Mouse (Mus musculus) neural tube, embryonic 13.5 days (tissue): ENCODE data around the gene Sorcs2. TPM values are rescaled to one million over a fixed set of nuclear protein-coding genes. Genes with fewer than 3 reads are reported as not detected.

Source experiments
- ATAC-seq: fragments of 200-750 bp; cut with Nextera tagmentation; 2 replicates; pipeline ENCODE4 v1.8.0; 2017; ENCODE audit warnings: low read depth, mild to moderate bottlenecking, moderate TSS enrichment, moderate library complexity
- H3K27ac ChIP-seq: fragments of 300-500 bp; sonication (generic); replicated peaks from 2 replicates; pipeline ENCODE4 v1.5.1; 2015; ENCODE audit warnings: moderate library complexity, mild to moderate bottlenecking, inconsistent platforms
- H3K27me3 ChIP-seq: fragments of 300-500 bp; sonication (generic); 2 replicates; pipeline ENCODE4 v1.6.1; 2015; ENCODE audit warnings: mild to moderate bottlenecking, inconsistent platforms
- H3K36me3 ChIP-seq: fragments of 300-500 bp; sonication (generic); 2 replicates; pipeline ENCODE4 v1.6.1; 2015; ENCODE audit warnings: mild to moderate bottlenecking, inconsistent platforms
- H3K4me1 ChIP-seq: fragments of 300-500 bp; sonication (generic); replicated peaks from 2 replicates; pipeline ENCODE4 v1.6.1; 2015; ENCODE audit warnings: inconsistent platforms
- H3K4me2 ChIP-seq: fragments of 300-500 bp; sonication (generic); 2 replicates; pipeline ENCODE4 v1.6.1; 2015; ENCODE audit warnings: inconsistent platforms, mild to moderate bottlenecking, moderate library complexity
- H3K4me3 ChIP-seq: fragments of 300-500 bp; sonication (generic); 2 replicates; pipeline ENCODE4 v1.5.1; 2015; ENCODE audit warnings: mild to moderate bottlenecking, inconsistent platforms
- H3K9ac ChIP-seq: fragments of 300-500 bp; sonication (generic); 2 replicates; pipeline ENCODE4 v1.6.1; 2015; ENCODE audit warnings: moderate library complexity, mild to moderate bottlenecking, inconsistent platforms
- H3K9me3 ChIP-seq: fragments of 300-500 bp; sonication (generic); 2 replicates; pipeline ENCODE4 v1.6.1; 2016; ENCODE audit warnings: inconsistent platforms
- WGBS: fragments of 180-500 bp; shearing (Covaris S2); methylation state at CpG from one replicate; pipeline ENCODE4 v1.1.7; 2015; 5-methylcytosine and 5-hydroxymethylcytosine counted together
- polyA plus RNA-seq: library from polyadenylated mRNA; unstranded; fragments of >200 nt; fragmentation: Nextera tagmentation; extraction: Ambion mirVana; gene quantifications from 2 replicates; pipeline ENCODE4 v1.2.1, GENCODE M21; 2015

Gene Sorcs2
- polyA plus RNA-seq, 1 experiment from 2014 or later: 11.4 TPM

- H3K27me3 ChIP-seq: no peaks in the 10 kb centered on the region
- no peak for ATAC-seq
- WGBS: 58% methylated on average over 7 of the region's 7 CpGs
- no peak overlapping the region for H3K4me3 ChIP-seq
- no peak overlapping the region for H3K4me2 ChIP-seq
- no peak overlapping the region for H3K27ac ChIP-seq
- H3K4me1 ChIP-seq: peaks cover 24% of the 10 kb centered on the region
- H3K36me3 ChIP-seq: no peaks in the 10 kb centered on the region
- H3K9ac ChIP-seq: no peak overlapping the region
- no peaks in the 10 kb centered on the region for H3K9me3 ChIP-seq
Measured at GRCm38 (mm10) chr5:36178215-36178614, 219.7 kb downstream of the Sorcs2 start.

GRCm38 (mm10) chr5:36176873-36177272 lies 221.1 kb downstream of the Sorcs2 start:
- H3K9me3 ChIP-seq: no peaks in the 10 kb centered on the region
- peaks cover 11% of the 10 kb centered on the region; the same call in 1 of the 2 replicates for H3K27me3 ChIP-seq
- peaks cover 18% of the 10 kb centered on the region for H3K4me1 ChIP-seq
- WGBS: 96% methylated on average over 4 of the region's 4 CpGs
- H3K9ac ChIP-seq: no peak overlapping the region
- H3K4me2 ChIP-seq: no peak overlapping the region
- no peaks in the 10 kb centered on the region for H3K36me3 ChIP-seq
- ATAC-seq: no peak
- H3K27ac ChIP-seq: no peak overlapping the region
- no peak overlapping the region for H3K4me3 ChIP-seq

- H3K4me1 ChIP-seq: peaks cover 22% of the 10 kb centered on the region
- no peaks in the 10 kb centered on the region for H3K36me3 ChIP-seq
- 92% methylated on average over 11 of the region's 11 CpGs for WGBS
- H3K27ac ChIP-seq: no peak overlapping the region
- H3K9ac ChIP-seq: no peak overlapping the region
- H3K27me3 ChIP-seq: peaks cover 12% of the 10 kb centered on the region; the same call in 1 of the 2 replicates
- no peak overlapping the region for H3K4me2 ChIP-seq
- no peaks in the 10 kb centered on the region for H3K9me3 ChIP-seq
- H3K4me3 ChIP-seq: no peak overlapping the region
- ATAC-seq: no peak
Measured at GRCm38 (mm10) chr5:36176409-36176808, 221.5 kb downstream of the Sorcs2 start.

GRCm38 (mm10) chr5:36174569-36175115 lies 223.3 kb downstream of the Sorcs2 start:
- no peak overlapping the region for H3K4me3 ChIP-seq
- peaks cover 12% of the 10 kb centered on the region; the same call in 1 of the 2 replicates for H3K27me3 ChIP-seq
- H3K4me2 ChIP-seq: no peak overlapping the region
- H3K4me1 ChIP-seq: peaks cover 30% of the 10 kb centered on the region
- WGBS: 4% methylated on average over 9 of the region's 9 CpGs
- H3K9ac ChIP-seq: no peak overlapping the region
- ATAC-seq: peak; percentile 86
- no peaks in the 10 kb centered on the region for H3K36me3 ChIP-seq
- peak overlapping the region; percentile 74 for H3K27ac ChIP-seq
- H3K9me3 ChIP-seq: no peaks in the 10 kb centered on the region

- Histone ChIP-seq H3K36me3 (no peaks in the 10 kb centered on the region), H3K27ac (peak overlapping the region; percentile 62), H3K9me3 (no peaks in the 10 kb centered on the region), H3K9ac (no peak overlapping the region), H3K4me3 (no peak overlapping the region), H3K4me1 (peaks cover 52% of the 10 kb centered on the region), H3K4me2 (no peak overlapping the region), H3K27me3 (peaks cover 12% of the 10 kb centered on the region; the same call in 1 of the 2 replicates)
- 28% methylated on average over 14 of the region's 14 CpGs for WGBS
- peak; percentile 52; the same call in 1 of the 2 replicates for ATAC-seq
Measured at GRCm38 (mm10) chr5:36168963-36169650, 228.8 kb downstream of the Sorcs2 start.

GRCm38 (mm10) chr5:36166346-36167013 lies 231.5 kb downstream of the Sorcs2 start:
- H3K4me2 ChIP-seq: no peak overlapping the region
- no peaks in the 10 kb centered on the region for H3K9me3 ChIP-seq
- 0 out of 2 replicates have a peak, but pooled peaks have one; percentile 20 for ATAC-seq
- no peak overlapping the region for H3K9ac ChIP-seq
- no peaks in the 10 kb centered on the region for H3K36me3 ChIP-seq
- H3K4me1 ChIP-seq: peaks cover 49% of the 10 kb centered on the region
- H3K27ac ChIP-seq: 0 out of 2 replicates have a peak overlapping the region, but pooled peaks have one; percentile 15
- H3K4me3 ChIP-seq: no peak overlapping the region
- 76% methylated on average over 6 of the region's 6 CpGs for WGBS
- H3K27me3 ChIP-seq: no peaks in the 10 kb centered on the region

- Histone ChIP-seq H3K9ac (no peak overlapping the region), H3K4me2 (no peak overlapping the region), H3K36me3 (no peaks in the 10 kb centered on the region), H3K4me3 (no peak overlapping the region), H3K27ac (no peak overlapping the region; the same call in 1 of the 2 replicates), H3K4me1 (peaks cover 46% of the 10 kb centered on the region), H3K9me3 (no peaks in the 10 kb centered on the region), H3K27me3 (no peaks in the 10 kb centered on the region)
- no peak for ATAC-seq
- 82% methylated on average over 21 of the region's 21 CpGs for WGBS
Measured at GRCm38 (mm10) chr5:36165424-36166302, 232.3 kb downstream of the Sorcs2 start.

- 33% methylated on average over 8 of the region's 8 CpGs for WGBS
- no peak for ATAC-seq
- Histone ChIP-seq H3K9me3 (no peaks in the 10 kb centered on the region), H3K9ac (peak overlapping the region; percentile 31; the same call in 1 of the 2 replicates), H3K4me3 (no peak overlapping the region), H3K4me1 (peaks cover 32% of the 10 kb centered on the region), H3K27me3 (peaks cover 14% of the 10 kb centered on the region; the same call in 1 of the 2 replicates), H3K4me2 (no peak overlapping the region), H3K36me3 (no peaks in the 10 kb centered on the region), H3K27ac (peak overlapping the region; percentile 38)
Measured at GRCm38 (mm10) chr5:36154879-36155485, 243.0 kb downstream of the Sorcs2 start.

GRCm38 (mm10) chr5:36153261-36153660 lies 244.7 kb downstream of the Sorcs2 start:
- peaks cover 34% of the 10 kb centered on the region for H3K4me1 ChIP-seq
- WGBS: 81% methylated on average over 2 of the region's 2 CpGs
- H3K27me3 ChIP-seq: peaks cover 14% of the 10 kb centered on the region; the same call in 1 of the 2 replicates
- H3K4me2 ChIP-seq: no peak overlapping the region
- H3K27ac ChIP-seq: no peak overlapping the region
- H3K9me3 ChIP-seq: no peaks in the 10 kb centered on the region
- no peak for ATAC-seq
- no peak overlapping the region for H3K4me3 ChIP-seq
- H3K36me3 ChIP-seq: no peaks in the 10 kb centered on the region
- no peak overlapping the region for H3K9ac ChIP-seq

GRCm38 (mm10) chr5:36151086-36151485 lies 246.9 kb downstream of the Sorcs2 start:
- peaks cover 16% of the 10 kb centered on the region; the same call in 1 of the 2 replicates for H3K27me3 ChIP-seq
- H3K36me3 ChIP-seq: no peaks in the 10 kb centered on the region
- H3K4me3 ChIP-seq: no peak overlapping the region
- H3K27ac ChIP-seq: no peak overlapping the region
- ATAC-seq: no peak
- 66% methylated on average over 8 of the region's 8 CpGs for WGBS
- no peak overlapping the region for H3K4me2 ChIP-seq
- peaks cover 26% of the 10 kb centered on the region for H3K4me1 ChIP-seq
- no peak overlapping the region for H3K9ac ChIP-seq
- H3K9me3 ChIP-seq: no peaks in the 10 kb centered on the region

- Histone ChIP-seq H3K27me3 (peaks cover 22% of the 10 kb centered on the region), H3K9me3 (no peaks in the 10 kb centered on the region), H3K4me1 (peaks cover 20% of the 10 kb centered on the region), H3K4me2 (no peak overlapping the region), H3K36me3 (no peaks in the 10 kb centered on the region), H3K4me3 (no peak overlapping the region), H3K27ac (no peak overlapping the region), H3K9ac (no peak overlapping the region)
- WGBS: 59% methylated on average over 8 of the region's 8 CpGs
- no peak for ATAC-seq
Measured at GRCm38 (mm10) chr5:36149098-36149497, 248.8 kb downstream of the Sorcs2 start.
